Mouse (Mus musculus): Measurements from ENCODE around the gene Cnnm1.

GRCm38 (mm10) chr19:43487429-43487828, 47.2 kb downstream of the Cnnm1 start:
- TF ChIP-seq CTCF (IDR thresholded peaks at IDR 0.05; ENCODE audit: extremely low read depth, insufficient read depth, low read length) (0 out of 2 replicates have a peak, but pooled peaks have one; percentile 31), POLR2A (IDR thresholded peaks at IDR 0.05; ENCODE audit: extremely low read depth, insufficient read depth, low read length) (no peak)
